Mouse (Mus musculus) CH12.LX (cell line): ENCODE data around the gene Ropn1. TPM values are rescaled to one million over a fixed set of nuclear protein-coding genes. Genes with fewer than 3 reads are reported as not detected.
"Not testable (repeated sequence)": the region's sequence is repeated elsewhere in the genome, so short reads cannot be mapped to it uniquely, and the experiment has no call there.

ENCODE experiments used
- DNase-seq: peaks from one replicate; pipeline ENCODE4 v3.0.0-alpha.2; 2013; ENCODE audit errors: extremely low read depth
- H3K27ac ChIP-seq: 2 replicates; pipeline ENCODE4 v1.5.1; 2012; ENCODE audit warnings: low read depth, mild to moderate bottlenecking, control low read depth, moderate library complexity; ENCODE audit not compliant: insufficient read depth
- H3K27me3 ChIP-seq: replicated peaks from 2 replicates; pipeline ENCODE3; 2012; ENCODE audit warnings: inconsistent platforms
- H3K36me3 ChIP-seq, 2 experiments: replicated peaks in 1 of 2; 2 replicates each; pipeline versions ENCODE3 to v1.6.1; 2012; ENCODE audit warnings: inconsistent platforms in 1 of 2, low read length in 1 of 2, mild to moderate bottlenecking in 1 of 2, mixed read lengths in 1 of 2, moderate library complexity in 1 of 2; ENCODE audit not compliant: control insufficient read depth in 1 of 2, insufficient read depth in 1 of 2
- H3K4me1 ChIP-seq, 2 experiments: 2 replicates each; pipeline ENCODE4 v1.6.1; 2012; ENCODE audit warnings: inconsistent platforms in 1 of 2, moderate library complexity in 1 of 2; ENCODE audit not compliant: insufficient read depth in 2 of 2, control insufficient read depth in 1 of 2
- H3K4me2 ChIP-seq: 2 replicates; pipeline ENCODE4 v1.6.1; 2012; ENCODE audit warnings: low read depth, mild to moderate bottlenecking, control low read depth; ENCODE audit not compliant: poor library complexity, insufficient read depth, severe bottlenecking
- H3K4me3 ChIP-seq, 3 experiments: fragments of 150-350 bp in 1 of 3; sonication (generic) in 1 of 3; replicated peaks in 1 of 3; 2 replicates each; pipeline versions ENCODE3 to v1.5.1; 2011 to 2012; ENCODE audit warnings: low read depth in 2 of 3, low read length in 2 of 3, mild to moderate bottlenecking in 2 of 3, moderate library complexity in 2 of 3, control low read depth in 1 of 3, improper control_type of control experiment in 1 of 3, inconsistent platforms in 1 of 3, mixed read lengths in 1 of 3; ENCODE audit not compliant: poor library complexity in 1 of 3
- H3K79me2 ChIP-seq: replicated peaks from 2 replicates; pipeline ENCODE4 v1.6.1; 2012; ENCODE audit warnings: mild to moderate bottlenecking, moderate library complexity; ENCODE audit not compliant: control insufficient read depth, poor library complexity, insufficient read depth, severe bottlenecking; ENCODE audit errors: extremely low read depth
- H3K9ac ChIP-seq: 2 replicates; pipeline ENCODE4 v1.6.1; 2012; ENCODE audit warnings: low read depth, mild to moderate bottlenecking, control low read depth, moderate library complexity; ENCODE audit not compliant: insufficient read depth
- H3K9me3 ChIP-seq: replicated peaks from 2 replicates; pipeline ENCODE3; 2012; ENCODE audit warnings: low read length, inconsistent platforms, mixed read lengths
- CHD2 ChIP-seq: IDR thresholded peaks from 2 replicates; pipeline ENCODE4 v1.6.1; 2011; ENCODE audit warnings: low read length, improper control_type of control experiment
- E2F4 ChIP-seq: IDR thresholded peaks from 2 replicates; pipeline ENCODE4 v1.6.1; 2011; ENCODE audit warnings: low read depth, low read length, improper control_type of control experiment; ENCODE audit not compliant: insufficient replicate concordance
- ETS1 ChIP-seq: conservative IDR thresholded peaks from 2 replicates; pipeline ENCODE4 v1.6.1; 2012; ENCODE audit warnings: low read depth, mild to moderate bottlenecking, inconsistent platforms, low read length, improper control_type of control experiment, moderate library complexity
- IRF4 ChIP-seq: IDR thresholded peaks from 2 replicates; pipeline ENCODE4 v1.6.1; 2014; ENCODE audit warnings: low read depth, mild to moderate bottlenecking, inconsistent platforms, low read length, improper control_type of control experiment
- JUN ChIP-seq: IDR thresholded peaks from 2 replicates; pipeline ENCODE4 v1.6.1; 2011; ENCODE audit warnings: low read depth, mild to moderate bottlenecking, low read length, improper control_type of control experiment, moderate library complexity; ENCODE audit not compliant: insufficient read depth
- KAT2A ChIP-seq: IDR thresholded peaks from 2 replicates; pipeline ENCODE4 v1.6.1; 2012; ENCODE audit warnings: low read length, improper control_type of control experiment, inconsistent platforms; ENCODE audit not compliant: insufficient replicate concordance
- MAX ChIP-seq: IDR thresholded peaks from 2 replicates; pipeline ENCODE4 v1.6.1; 2011; ENCODE audit warnings: low read length, improper control_type of control experiment
- SIN3A ChIP-seq: IDR thresholded peaks from 2 replicates; pipeline ENCODE4 v1.6.1; 2012; ENCODE audit warnings: low read length, improper control_type of control experiment, inconsistent platforms
- SMC3 ChIP-seq: IDR thresholded peaks from 2 replicates; pipeline ENCODE4 v1.6.1; 2011; ENCODE audit warnings: low read depth, low read length, improper control_type of control experiment
- TBP ChIP-seq: conservative IDR thresholded peaks from 2 replicates; pipeline ENCODE4 v1.6.1; 2011; ENCODE audit warnings: low read depth, low read length, improper control_type of control experiment
- TCF12 ChIP-seq: IDR thresholded peaks from 2 replicates; pipeline ENCODE4 v1.6.1; 2014; ENCODE audit warnings: low read depth, mild to moderate bottlenecking, inconsistent platforms, low read length, improper control_type of control experiment
- USF1 ChIP-seq: IDR thresholded peaks from 2 replicates; pipeline ENCODE4 v1.6.1; 2014; ENCODE audit warnings: low read depth, mild to moderate bottlenecking, inconsistent platforms, low read length, improper control_type of control experiment
- USF2 ChIP-seq: conservative IDR thresholded peaks from 2 replicates; pipeline ENCODE4 v1.6.1; 2011; ENCODE audit warnings: low read depth, low read length, improper control_type of control experiment
- ZC3H11A ChIP-seq: IDR thresholded peaks from 2 replicates; pipeline ENCODE4 v1.6.1; 2012; ENCODE audit warnings: low read depth, mild to moderate bottlenecking, inconsistent platforms, low read length, improper control_type of control experiment
- ZNF384 ChIP-seq: IDR thresholded peaks from 2 replicates; pipeline ENCODE4 v1.6.1; 2012; ENCODE audit warnings: low read depth, low read length, improper control_type of control experiment, inconsistent platforms
- dilution Hi-C: fragments of 300-500 bp; cut with MboI; formaldehyde crosslinking; loops from 2 replicates; pipeline ENCODE4 v1.14.3; 2020; ENCODE audit warnings: low sequenced_read_pairs; ENCODE audit not compliant: extremely low pct_unique_long_range_greater_than_20kb, extremely low pct_ligation_motif_present
- in situ Hi-C: fragments of 300-500 bp; cut with MboI; formaldehyde crosslinking; loops from 3 replicates; pipeline ENCODE4 v1.14.3; 2019; ENCODE audit warnings: low sequenced_read_pairs, low pct_ligation_motif_present, low pct_unique_long_range_greater_than_20kb, mixed read lengths
- polyA plus RNA-seq: library from polyadenylated mRNA; unstranded; fragments of >175 nt; gene quantifications from 2 replicates; pipeline ENCODE4 v1.2.1, GENCODE M21; 2012; ENCODE audit warnings: low read depth; ENCODE audit not compliant: insufficient read length
- total RNA-seq, 2 experiments: library from RNA; depleted of rRNA; stranded (reverse); fragments of 300-350 nt in 1 of 2; fragments of >200 nt in 1 of 2; gene quantifications; 2 replicates each; pipeline ENCODE4 v1.2.3; 2012 to 2014

The Ropn1 gene
- total and polyA plus RNA-seq, 3 experiments: not detected

GRCm38 (mm10) chr16:34643511-34644259, 6.0 kb upstream of the Ropn1 start:
- Histone ChIP-seq H3K9me3 (no peaks in the 10 kb centered on the region), H3K27ac (no peak overlapping the region), H3K4me2 (no peak overlapping the region), H3K4me1 (no peaks in the 10 kb centered on the region), H3K36me3 (no peaks in the 10 kb centered on the region), H3K4me3 (no peak overlapping the region), H3K79me2 (no peaks in the 10 kb centered on the region), H3K27me3 (peaks cover 77% of the 10 kb centered on the region), H3K9ac (no peak overlapping the region)
- TF ChIP-seq SMC3 (no peak), SIN3A (no peak), JUN (no peak), E2F4 (no peak), IRF4 (no peak), ZC3H11A (no peak), KAT2A (no peak), CHD2 (no peak), MAX (no peak), TCF12 (no peak), ETS1 (no peak), ZNF384 (no peak), TBP (no peak)
- in situ Hi-C loops (no loop called here), dilution Hi-C loops (no loop called here)
- DNase-seq: no peak

- no peaks in the 10 kb centered on the region for H3K36me3 ChIP-seq
- in situ Hi-C loops: no loop called here
- H3K79me2 ChIP-seq: no peaks in the 10 kb centered on the region
- no peak for TF ChIP-seq USF1
- no peak for TF ChIP-seq USF2
- TF ChIP-seq, all 38 proteins: peak for 0
- DNase-seq: no peak
- Histone ChIP-seq H3K4me2 (no peak overlapping the region), H3K4me3 (no peak overlapping the region), H3K27ac (no peak overlapping the region), H3K4me1 (no peaks in the 10 kb centered on the region), H3K27me3 (peaks cover 73% of the 10 kb centered on the region), H3K9ac (no peak overlapping the region), H3K9me3 (no peaks in the 10 kb centered on the region)
- dilution Hi-C loops: no loop called here
Observed at GRCm38 (mm10) chr16:34653023-34653422, 3.3 kb downstream of the Ropn1 start.

- H3K9me3 ChIP-seq, H3K36me3 ChIP-seq, H3K4me1 ChIP-seq, H3K79me2 ChIP-seq, DNase-seq, H3K27ac ChIP-seq, in situ Hi-C loops, H3K9ac ChIP-seq, dilution Hi-C loops, H3K4me3 ChIP-seq: not testable (repeated sequence)
- Histone ChIP-seq H3K4me2 (peak overlapping the region; percentile 59), H3K27me3 (peaks cover 62% of the 10 kb centered on the region)
Observed at GRCm38 (mm10) chr16:34657566-34657965, 7.8 kb downstream of the Ropn1 start.
